Mouse (Mus musculus) spleen, postnatal 10 days (tissue): ENCODE results near the gene Perp.

Experiments used
- DNase-seq, 2 experiments: peaks; one replicate each; pipeline ENCODE4 v3.0.0; 2021 to 2022; ENCODE audit warnings: low spot score in 2 of 2

The Perp gene

DNA sequence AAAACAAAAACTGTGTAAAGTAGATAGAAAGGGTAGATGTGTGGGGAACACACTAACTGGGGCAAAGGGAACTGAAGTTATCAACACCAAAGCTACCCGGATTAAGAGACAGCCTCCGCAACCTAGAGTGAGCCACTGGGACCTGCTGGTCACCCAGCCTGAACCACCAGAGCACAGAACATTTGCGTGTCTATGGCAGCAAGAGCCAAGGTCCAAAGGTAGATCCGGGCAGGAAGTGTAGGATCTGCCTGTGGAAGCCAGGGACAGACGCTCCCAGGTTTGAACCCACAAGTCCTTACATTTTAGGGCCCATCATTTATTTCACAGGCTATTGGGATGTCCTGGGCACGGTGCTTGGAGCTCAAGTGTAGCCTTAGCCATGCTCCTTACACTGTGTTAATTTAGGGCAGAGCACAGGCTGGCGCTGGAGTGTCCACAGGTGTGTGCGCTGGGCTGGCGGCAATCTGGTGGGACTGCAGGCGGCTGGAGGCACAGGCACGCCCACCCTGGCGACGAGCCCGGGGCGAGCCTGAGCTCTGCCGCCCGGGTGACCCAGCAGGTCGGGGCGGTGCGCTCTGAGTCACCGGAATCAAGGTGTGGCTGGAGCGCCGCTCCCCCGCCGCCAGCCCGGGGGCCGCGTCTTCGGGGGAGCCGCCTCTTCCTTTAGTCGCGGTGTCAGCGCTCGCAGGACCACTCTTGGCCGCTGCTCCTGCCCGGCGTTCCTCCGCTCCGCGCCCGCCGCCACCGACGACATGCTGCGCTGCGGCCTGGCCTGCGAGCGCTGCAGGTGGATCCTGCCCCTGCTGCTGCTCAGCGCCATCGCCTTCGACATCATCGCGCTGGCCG lies at the start of gene Perp:
Perp (plus strand) TSS at position 580 of the 846 bp plus-strand sequence.
- DNase-seq: peak; percentile 12 to 43

DNA sequence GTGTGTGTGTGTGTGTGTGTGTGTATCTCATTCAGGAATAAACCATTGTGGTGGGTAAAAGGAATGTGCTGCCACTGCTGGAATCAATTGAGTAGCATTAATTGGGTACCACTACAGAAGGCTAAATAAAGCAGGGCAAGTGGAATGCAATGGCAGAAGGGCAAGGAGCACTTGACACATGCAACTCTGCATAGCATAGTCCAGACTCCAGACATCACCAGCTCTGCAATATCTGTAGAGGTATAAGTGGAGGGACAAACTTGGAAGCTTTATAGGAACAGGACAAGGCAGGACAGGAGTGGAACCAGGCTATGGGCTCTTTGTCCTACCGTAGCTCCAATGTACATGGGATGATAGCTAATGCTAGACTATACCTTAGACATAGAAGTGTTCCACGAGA lies 33.1 kb upstream of the Perp start:
- no peak for DNase-seq

DNA sequence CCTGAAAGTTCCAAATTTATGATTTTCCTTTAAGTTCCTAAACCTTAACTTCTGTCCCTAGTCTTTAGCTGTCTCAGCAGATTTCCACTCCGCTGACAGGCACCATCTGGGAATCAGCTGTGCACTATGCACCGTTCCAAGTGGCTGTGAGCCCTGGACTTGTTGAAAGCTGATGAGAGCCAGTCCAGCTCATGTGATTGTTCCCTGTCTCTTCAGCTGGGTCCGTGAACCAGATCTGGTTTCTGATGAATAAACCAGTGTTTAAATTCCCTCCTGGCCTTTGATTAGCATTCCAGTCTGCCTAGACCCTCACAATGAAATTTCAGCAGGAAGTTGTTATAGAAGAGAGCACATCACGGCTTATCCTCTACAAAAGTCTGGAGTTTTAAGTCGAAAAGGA lies 28.3 kb upstream of the Perp start:
- no peak for DNase-seq

DNA sequence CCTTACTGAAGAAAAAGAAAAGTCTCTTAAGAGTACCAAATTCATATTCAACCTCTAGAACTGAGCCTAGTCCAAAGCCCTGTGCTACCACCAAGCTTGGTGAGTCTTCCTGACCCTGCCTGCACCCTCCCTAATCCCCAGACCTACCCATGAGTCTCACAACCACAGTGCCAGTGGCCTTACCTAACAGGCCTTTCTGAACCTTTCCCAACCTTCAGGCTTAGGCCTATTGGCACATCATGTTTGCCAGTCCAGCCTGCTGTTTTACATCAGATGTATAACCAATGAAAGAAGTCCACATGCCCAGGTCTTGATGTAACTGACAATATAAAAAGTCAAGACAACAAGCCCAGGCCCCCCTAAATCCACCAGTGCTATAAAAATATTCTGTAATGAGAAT lies 19.7 kb upstream of the Perp start:
- no peak for DNase-seq

DNA sequence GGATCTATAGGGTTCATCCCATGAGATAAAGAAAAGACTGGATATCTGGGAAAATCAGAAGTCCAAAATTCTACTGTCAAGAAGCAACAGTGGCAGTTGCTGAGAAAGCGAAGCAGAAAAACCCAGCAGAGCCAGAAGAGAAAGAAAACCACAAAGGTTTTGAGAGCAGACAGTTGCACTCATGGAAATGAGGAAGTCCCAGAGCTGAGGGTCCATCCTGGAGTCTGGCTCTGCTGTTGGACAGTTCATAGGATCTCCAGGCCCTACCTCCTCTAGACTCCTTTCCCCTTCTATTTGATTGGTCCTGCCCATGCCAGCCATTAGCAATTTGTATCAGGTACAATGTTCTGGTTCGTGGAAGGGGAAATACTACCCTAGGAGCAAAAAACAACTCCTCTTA lies 18.7 kb upstream of the Perp start:
- DNase-seq: no peak

DNA sequence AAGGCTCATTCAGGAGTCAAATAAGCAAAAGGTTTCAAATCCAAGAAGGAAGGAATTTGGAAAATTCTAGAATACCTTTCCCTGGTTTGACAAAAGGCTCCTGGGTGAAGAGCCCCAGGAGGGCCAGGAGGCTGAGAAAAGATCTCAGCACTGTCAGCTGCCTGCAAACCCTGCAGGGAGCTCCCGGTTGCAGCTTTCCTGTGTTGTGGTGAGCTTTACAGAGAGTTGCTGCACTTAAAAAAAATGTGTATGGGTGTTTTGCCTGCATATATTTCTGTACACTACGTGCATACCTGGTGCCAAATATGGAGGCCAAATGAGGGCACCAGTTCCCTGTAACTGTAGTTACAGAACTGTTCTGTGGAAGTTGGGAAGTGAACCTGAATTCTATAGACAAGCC lies 16.9 kb upstream of the Perp start:
- DNase-seq: no peak

DNA sequence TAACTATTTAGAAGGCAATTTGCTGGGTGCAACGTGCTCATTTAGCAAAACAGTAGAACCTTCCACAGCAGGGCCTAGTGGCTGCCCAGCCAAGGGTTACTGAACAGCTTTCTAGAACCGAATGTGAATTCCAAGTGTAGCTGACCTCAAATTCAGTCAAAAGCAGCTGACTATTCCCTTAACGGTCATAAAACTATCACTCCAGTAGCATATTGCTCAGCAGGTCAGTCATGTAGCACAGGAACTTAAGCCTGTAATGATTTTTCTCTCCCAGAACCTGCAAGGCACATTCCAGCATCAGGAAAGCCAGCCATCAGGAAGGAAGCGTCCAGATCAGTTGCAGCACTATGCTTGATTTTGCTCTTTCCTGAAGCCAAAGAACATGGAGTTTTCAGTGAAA lies 14.5 kb upstream of the Perp start:
- no peak for DNase-seq

DNA sequence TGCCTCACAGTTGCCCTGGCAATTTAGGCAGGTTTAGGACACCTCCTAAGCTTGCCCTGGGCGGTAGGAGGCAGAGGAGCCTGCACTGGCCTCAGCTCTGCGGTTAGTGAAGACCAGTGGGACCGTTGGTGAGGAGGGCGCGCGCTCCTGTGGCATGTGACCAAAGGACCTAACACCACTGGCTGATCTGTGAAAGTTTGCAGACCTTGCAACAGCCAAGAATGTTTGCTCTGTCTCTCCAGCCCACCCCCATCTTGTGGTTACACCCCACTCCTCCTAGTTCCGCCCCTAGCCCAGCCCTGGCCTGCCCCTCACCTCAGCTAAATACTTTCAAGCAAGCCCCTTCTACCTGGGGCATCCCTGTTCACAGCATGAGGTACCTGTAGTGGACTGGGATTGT lies 13.0 kb upstream of the Perp start:
- no peak for DNase-seq

DNA sequence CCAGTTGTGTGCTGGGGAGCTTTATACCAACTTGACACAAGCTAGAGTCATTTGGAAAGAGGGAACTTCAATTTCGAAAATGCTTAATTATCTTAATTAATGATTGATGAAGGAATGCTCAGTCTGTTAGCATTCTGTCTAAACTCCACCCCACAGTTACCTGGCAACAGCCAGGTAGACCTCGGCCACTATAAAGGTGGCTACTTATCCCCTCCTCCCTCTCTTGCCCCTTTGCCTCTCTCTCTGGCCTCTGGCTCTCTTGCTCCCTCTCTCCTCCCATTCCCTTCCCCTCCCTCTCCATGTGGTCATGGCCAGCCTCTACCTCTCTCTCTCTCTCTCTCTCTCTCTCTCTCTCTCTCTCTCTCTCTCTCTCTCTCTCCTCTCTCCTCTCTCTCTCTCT lies 10.4 kb upstream of the Perp start:
- DNase-seq: no peak

DNA sequence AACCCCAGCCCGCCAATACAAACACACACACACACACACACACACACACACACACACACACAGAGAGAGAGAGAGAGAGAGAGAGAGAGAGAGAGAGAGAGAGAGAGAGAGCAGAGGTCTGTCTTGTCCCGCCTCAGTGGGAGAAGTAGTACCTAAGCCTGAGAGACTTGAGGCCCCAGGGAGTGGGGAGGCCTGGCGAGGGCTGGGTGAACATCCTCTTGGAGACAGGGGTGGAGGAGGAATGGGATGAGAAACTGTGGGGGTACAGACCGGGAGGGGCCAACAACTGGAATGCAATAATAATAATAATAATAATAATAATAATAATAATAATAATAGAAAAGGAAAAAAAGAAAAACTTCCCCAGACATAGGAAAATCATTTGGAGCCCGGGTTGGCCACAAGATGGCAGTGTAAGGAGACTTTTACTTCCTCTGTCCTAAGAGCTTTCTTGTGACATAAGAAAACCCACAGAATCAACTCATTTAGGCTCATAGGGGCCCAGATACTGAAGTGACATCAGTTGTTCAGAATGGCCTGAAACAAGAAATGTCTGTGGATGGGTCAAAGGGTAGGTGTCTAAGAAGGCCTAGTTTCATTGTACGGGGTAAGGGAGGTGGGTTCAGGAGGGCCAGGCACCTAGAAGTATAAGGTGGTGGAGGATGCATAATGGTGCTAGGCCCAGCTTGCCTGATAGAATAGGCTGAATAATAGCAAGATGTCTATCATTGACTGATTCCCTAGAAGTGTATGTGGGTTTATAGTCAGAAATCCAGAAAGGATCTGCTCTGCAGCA lies 8.9 kb upstream of the Perp start:
- DNase-seq: peak in 1 of 2 experiments; percentile 50

DNA sequence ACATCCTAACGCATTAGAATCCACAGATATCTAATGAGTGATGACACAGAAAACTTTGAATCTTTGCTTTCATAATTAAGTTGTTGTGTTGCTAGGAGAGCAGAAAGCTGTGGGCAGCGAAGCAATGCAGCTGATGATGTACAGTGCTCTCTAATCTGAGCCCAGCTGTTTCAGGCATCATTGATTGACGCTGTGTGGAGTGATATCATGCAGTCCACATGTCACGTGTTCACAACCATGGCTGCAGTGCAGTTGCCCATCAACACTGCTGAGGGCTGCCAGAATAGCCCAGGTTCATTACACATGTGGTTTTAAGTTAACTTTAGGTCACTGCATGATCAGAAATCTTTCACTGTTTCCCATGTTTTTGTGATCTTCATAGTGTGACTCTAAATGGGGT lies 5.3 kb upstream of the Perp start:
- DNase-seq: no peak

DNA sequence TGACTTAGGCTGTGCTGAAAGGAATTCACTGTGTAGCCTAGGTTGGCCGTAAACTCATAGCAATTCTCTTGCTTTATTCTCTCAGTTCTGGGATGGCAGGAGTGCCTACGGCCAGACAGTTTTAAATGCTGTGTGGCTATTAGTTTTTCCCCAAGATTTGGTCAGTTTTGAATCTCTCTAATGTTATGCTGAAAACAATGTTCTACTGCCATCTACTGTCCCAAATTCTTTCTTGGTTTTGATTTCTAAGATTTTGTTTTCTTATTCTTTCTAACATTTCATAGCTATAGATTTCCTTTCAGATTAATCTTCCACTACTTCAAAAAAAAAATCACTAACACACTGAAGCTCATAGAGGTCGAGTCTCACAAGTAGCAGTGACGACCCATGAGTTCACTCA lies 4.1 kb upstream of the Perp start:
- DNase-seq: no peak

DNA sequence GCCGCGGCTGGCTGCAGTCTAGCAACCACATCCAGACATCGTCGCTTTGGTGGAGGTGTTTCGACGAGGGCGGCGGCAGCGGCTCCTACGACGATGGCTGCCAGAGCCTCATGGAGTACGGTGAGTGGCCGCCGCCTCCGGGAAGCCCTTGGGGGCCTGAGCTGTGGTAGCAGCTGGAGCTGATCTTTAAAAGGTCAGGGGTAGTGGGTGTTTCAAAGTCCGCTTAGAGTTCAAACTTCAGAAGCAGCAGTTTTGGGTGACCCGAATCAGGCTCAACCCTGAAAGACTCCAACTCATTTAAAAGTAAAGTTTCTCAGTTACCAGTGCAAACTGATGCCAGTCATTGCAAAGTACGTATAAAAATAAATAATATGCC lies 455 bp downstream of the Perp start:
- DNase-seq: no peak

DNA sequence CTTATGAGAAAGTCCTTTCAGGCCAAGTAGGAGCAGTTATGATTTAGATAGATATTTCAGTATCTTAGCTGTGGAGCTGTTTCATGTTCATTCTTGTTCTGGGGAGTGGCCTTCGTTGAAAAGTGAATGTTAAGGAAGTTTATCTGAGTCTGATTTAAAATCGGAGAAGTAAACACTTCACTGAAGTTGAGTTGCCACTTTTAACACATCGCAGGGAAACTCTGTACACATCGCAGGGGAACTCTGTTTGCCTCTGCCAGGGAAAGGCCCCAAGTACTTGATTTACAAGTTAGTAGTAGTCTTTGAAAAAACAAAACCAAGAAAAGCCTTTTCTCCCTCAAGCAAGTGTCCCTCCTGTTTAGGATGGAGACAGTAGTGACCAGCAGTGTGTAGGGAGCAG lies 891 bp downstream of the Perp start:
- DNase-seq: no peak

DNA sequence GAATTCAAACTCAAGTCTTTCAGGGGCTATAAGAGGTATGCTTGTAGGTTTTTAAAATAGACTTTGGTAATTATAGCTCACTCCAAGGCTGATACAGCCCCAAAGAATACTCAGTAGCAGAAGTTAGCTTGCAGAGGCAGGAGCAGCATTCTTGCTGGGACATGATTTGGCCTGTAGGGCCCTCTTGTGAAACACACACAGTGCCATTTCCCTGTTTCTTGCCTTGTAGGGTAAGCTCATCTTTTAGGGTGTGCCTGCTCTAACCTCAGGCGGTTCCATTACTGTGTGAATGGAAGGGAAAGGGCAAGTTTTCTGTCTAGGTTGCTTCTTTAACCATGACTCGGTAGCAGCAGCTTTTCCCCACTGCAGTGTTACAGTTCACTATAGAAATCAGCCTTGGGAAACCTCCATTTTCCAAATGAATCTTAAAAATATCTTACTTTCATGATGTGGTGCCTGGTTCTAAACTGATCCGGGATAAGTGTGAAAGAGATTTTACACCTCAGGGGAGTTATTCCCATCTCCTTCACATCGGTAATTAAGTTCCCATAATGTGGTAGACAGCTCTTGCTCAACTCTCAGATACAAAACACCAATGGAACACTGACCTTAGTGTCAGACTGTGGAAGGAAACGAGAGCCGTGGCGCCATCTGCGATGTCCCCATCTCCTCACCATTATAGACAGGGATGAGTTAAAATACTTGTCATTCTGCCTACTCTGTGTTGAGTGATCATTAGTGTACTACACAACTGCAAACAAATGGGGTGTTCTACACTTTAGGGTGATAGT lies 1.8 kb downstream of the Perp start:
- no peak for DNase-seq

DNA sequence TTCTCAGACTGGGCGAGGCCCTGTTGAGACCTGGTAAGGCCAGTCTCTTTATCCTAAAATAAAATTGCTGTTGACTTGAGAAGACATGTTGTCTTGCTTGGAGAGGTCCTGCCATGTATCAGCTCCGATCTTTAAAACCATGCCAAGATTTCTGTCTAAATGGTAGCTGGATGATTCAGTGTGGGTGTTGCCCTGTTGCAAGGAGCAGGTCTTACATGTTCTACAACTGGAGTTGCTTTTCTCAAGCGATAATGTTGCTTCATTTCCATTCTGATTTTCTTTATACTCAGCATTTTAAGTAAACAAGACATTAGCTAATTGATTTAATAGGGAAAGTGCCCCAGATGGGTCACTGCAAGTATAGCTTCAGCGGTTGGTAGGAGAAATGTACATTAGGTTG lies 5.4 kb downstream of the Perp start:
- no peak for DNase-seq

DNA sequence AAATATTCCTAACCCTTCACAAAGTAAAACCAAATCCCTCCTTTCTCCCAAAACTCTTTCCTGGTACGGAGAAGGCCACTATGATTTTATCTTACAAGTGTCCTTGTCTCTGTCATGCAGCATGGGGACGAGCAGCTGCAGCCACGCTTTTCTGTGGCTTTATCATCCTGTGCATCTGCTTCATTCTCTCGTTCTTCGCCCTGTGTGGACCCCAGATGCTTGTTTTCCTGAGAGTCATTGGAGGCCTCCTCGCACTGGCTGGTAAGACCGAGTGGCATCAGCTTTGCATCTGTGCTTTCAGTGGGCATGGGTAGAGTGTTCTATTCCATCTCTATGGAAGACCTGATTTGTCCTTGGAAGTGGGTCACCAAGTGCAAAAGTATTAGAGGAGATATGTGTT lies 8.6 kb downstream of the Perp start:
- no peak for DNase-seq

DNA sequence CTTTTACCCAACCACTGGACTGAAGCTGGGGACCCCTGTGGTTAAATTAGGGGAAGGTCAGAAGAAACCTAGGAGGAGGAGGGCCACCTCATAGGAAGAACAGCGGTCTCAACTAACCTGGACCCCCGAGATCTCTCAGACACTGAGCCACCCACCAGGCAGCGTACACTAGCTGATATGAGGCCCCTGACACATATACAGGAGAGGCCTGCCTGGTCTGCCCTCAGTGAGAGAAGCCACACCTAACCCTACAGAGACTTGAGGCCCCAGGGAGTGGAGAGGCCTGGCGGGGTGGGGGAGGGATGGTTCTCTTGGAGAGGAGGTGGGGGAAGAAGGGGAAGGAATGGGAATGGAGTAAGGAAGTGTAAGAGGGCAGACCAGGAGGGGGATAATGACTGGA lies 12.4 kb downstream of the Perp start:
- DNase-seq: no peak

DNA sequence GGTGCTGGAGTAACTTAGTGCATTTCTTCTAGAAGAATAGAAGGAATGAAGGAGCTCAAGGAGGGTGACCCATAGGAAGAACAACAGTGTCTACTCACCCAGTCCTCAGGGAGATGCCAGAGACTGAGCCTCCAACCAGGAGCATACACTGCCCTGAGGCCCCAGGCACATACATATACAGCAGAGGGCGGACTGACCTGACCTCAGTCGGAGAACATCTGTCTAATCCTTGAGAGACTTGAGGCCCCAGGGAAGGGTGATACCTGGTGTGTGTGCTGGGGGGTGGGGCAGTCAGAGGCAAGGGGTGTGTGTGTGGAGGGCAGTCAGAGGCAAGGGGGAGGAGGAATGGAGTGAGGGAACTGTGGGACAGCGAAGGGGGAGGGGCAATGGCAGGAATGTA lies 14.8 kb downstream of the Perp start:
- DNase-seq: no peak

DNA sequence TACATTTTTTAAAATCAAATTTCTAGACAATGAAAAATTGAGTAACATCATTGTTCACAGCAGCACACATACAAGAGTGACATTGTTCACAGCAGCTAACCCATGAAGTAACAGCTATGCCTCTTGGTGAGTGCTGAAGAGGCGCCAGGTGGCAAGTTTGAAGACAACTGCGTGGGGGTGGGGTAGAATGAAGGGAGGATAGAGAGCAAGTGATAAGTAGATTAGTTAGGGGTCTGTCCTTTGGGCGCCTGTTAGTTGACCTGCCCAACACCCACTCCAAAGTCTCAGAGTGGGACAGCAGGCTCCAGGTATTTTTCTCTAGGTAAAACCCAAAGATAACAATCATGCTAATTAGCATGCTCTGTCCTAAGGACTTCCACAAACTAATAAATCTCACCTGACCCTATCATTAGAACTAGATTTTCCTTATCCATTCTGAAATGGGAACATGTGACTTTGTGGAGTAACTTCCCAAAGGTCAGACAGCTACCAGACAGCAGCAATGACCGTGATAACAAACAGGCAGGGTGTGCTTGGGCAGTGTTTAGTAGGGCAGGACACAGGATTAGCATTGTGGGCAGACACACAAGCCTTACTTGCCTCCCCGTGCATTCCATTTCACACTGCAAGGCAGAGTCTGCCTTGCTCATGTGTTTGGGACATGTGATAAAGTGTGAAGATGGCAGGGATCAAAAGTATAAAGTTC lies 15.5 kb downstream of the Perp start:
- no peak for DNase-seq

DNA sequence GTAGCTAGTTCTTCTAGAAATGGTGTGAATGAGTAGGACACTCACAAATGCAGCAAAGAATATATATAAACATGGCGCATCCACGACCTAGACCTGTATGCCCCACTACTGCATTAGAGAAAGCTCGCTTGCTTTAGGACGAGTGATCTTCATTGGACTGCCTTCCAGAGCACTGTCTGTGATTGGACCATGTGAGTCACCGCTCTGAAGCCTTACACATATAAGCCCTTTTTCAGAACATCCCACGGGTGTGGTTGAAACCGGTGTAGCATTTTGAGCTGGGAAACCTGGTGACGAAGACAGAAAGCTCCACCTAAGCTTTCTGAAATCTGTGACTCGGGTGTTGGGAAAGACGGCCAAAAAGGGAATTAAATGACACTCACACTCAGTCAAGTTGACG lies 16.0 kb downstream of the Perp start:
- no peak for DNase-seq

DNA sequence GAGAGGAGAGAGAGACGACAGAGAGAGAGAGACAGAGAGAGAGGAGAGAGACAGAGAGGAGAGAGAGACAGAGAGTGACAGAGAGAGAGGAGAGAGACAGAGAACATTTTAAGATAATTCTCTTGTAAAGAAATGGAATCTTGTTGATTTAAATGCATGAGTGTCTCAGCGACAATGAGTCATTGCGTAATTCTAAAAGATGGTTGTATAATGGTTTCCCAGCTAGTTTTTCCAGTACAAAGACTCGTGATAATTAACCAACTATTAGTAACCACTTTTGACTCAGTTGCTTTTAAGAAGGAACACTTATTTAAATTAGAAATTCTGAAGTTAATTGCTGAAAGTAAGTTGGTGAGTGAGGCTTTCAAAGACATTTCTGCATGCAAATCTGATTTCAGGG lies 16.6 kb downstream of the Perp start:
- no peak for DNase-seq
